Mouse (Mus musculus) C2C12 (cell line): ENCODE measurements at regions not wholly inside any gene's neighbourhood (a gene's known extent, or its start where the extent isn't known, plus 50 kb on each side); places are given as distances from the start of the nearest gene placed in this dataset.

ENCODE experiments used
- H3K27me3 ChIP-seq: one replicate; pipeline ENCODE4 v1.6.1; 2011; ENCODE audit not compliant: control insufficient read depth, insufficient read depth, insufficient read length
- H3K36me3 ChIP-seq: one replicate; pipeline ENCODE4 v1.6.1; 2011; ENCODE audit not compliant: control insufficient read depth, insufficient read depth
- H3K4me3 ChIP-seq: one replicate; pipeline ENCODE4 v1.5.1; 2011; ENCODE audit warnings: mild to moderate bottlenecking, control low read depth; ENCODE audit not compliant: poor library complexity, insufficient read depth, severe bottlenecking
- H3K79me2 ChIP-seq: one replicate; pipeline ENCODE4 v1.6.1; 2011; ENCODE audit not compliant: control insufficient read depth, insufficient read depth
- H3K79me3 ChIP-seq: one replicate; pipeline ENCODE4 v1.6.1; 2011; ENCODE audit warnings: low read depth, control low read depth
- H3ac ChIP-seq: one replicate; pipeline ENCODE3; 2011; ENCODE audit warnings: low read depth; ENCODE audit not compliant: control insufficient read depth, insufficient read length
- CEBPB ChIP-seq: IDR thresholded peaks from one replicate; pipeline ENCODE4 v1.6.1; 2011; ENCODE audit warnings: low read depth, mild to moderate bottlenecking, control low read depth, moderate library complexity
- CTCF ChIP-seq: IDR thresholded peaks from one replicate; pipeline ENCODE4 v1.5.1; 2011; ENCODE audit not compliant: control insufficient read depth, insufficient read depth, insufficient read length
- FOSL1 ChIP-seq: IDR thresholded peaks from one replicate; pipeline ENCODE4 v1.8.0; 2011; ENCODE audit warnings: mild to moderate bottlenecking, low read length; ENCODE audit not compliant: poor library complexity, insufficient read depth, severe bottlenecking
- MAX ChIP-seq: IDR thresholded peaks from one replicate; pipeline ENCODE4 v1.6.1; 2011; ENCODE audit warnings: mild to moderate bottlenecking, control low read depth
- MYOD1 ChIP-seq: IDR thresholded peaks from one replicate; pipeline ENCODE4 v1.6.1; 2011; ENCODE audit warnings: low read depth; ENCODE audit not compliant: control insufficient read depth, insufficient read length
- MYOG ChIP-seq: IDR thresholded peaks from one replicate; pipeline ENCODE4 v1.6.1; 2011; ENCODE audit not compliant: control insufficient read depth, insufficient read length; ENCODE audit errors: extremely low read depth
- USF1 ChIP-seq: IDR thresholded peaks from one replicate; pipeline ENCODE4 v1.6.1; 2011; ENCODE audit warnings: low read depth, mild to moderate bottlenecking, control low read depth, moderate library complexity

DNA sequence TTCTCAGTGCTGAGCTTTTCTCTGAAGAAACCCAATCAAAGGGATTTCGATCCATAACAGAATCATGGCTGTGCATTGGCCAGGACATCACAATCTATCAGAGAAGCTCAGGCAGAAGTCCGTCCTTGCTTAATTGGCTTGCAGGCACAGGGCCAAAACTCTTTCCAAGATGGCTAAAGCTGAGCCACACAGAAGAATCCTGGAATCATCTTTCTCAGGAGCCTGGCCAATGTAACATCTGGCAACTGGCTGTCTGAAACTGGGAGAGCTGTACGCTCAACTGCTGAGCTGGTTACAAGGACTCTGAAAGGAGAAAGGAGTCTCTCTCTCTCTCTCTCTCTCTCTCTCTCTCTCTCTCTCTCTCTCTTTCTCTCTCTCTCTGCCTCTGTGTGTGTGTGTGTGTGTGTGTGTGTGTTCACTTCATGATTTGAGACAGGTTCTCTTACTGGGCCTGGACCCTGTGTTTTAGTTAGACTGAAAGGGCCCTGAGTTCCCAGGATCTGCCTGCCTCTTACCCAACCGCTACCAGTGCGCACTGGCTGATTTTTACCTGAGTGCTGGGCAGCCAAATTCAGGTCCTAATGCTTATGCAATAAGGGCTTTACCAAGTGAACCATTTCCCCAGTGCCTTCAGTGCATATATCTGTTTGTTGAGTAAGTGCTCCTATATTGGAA lies 333.3 kb upstream of the Cwc22 start:
- H3K36me3 ChIP-seq = no peaks in the 10 kb centered on the region
- no peaks in the 10 kb centered on the region for H3K79me2 ChIP-seq
- H3K4me3 ChIP-seq = no peak overlapping the region
- H3K79me3 ChIP-seq = no peaks in the 10 kb centered on the region
- no peaks in the 10 kb centered on the region for H3K27me3 ChIP-seq
- TF ChIP-seq MYOD1 (no peak), FOSL1 (no peak), MAX (no peak), CTCF (no peak), USF1 (no peak), CEBPB (no peak), MYOG (no peak)
- no peak overlapping the region for H3ac ChIP-seq

DNA sequence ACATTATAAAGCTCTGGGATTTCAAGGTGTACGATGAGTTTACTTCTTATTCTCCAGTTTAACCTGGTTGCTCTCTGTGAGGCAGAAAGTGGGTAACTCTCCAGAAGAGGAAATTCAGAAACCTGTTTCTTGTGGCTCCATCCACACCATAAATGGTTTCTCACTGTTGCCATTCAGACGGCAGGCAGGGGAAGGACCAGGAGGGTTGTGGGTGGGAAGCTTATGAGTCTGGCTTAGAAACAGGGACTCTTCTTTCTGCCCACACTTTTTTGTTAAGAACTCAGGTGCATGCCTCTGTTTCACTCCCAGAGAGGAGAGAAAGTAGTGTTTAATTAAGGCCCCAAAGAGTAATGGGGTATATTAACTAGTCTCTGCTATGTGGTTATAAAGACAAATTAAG lies 332.5 kb upstream of the Cwc22 start:
- no peak overlapping the region for H3K4me3 ChIP-seq
- H3K79me3 ChIP-seq = no peaks in the 10 kb centered on the region
- no peaks in the 10 kb centered on the region for H3K27me3 ChIP-seq
- TF ChIP-seq CTCF = no peak
- TF ChIP-seq MYOD1 = no peak
- TF ChIP-seq FOSL1 = no peak
- no peak for TF ChIP-seq USF1
- no peak for TF ChIP-seq MAX
- H3K79me2 ChIP-seq = no peaks in the 10 kb centered on the region
- no peaks in the 10 kb centered on the region for H3K36me3 ChIP-seq
- H3ac ChIP-seq = no peak overlapping the region

DNA sequence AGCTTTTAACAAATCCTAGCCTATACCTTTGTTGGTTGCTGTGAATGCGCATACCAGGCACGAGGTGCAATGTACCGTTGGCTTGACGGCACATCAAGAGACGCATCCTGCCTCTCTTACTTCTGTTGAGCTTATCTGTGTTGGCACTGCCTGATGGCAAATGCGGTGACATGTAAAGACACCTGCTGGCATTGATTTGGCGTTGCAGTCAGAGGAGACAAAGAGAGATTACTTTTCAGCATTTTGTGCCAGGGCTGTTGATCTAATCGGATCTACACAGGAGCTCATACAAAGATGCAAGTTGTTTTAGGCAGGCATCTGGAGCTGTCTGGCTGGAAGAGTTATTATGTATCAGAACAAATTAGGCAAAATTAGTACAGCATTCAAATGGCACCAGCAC lies 331.5 kb upstream of the Cwc22 start:
- Histone ChIP-seq H3K79me3 (no peaks in the 10 kb centered on the region), H3K79me2 (no peaks in the 10 kb centered on the region), H3ac (no peak overlapping the region), H3K4me3 (no peak overlapping the region), H3K36me3 (no peaks in the 10 kb centered on the region), H3K27me3 (no peaks in the 10 kb centered on the region)
- TF ChIP-seq FOSL1 = no peak

DNA sequence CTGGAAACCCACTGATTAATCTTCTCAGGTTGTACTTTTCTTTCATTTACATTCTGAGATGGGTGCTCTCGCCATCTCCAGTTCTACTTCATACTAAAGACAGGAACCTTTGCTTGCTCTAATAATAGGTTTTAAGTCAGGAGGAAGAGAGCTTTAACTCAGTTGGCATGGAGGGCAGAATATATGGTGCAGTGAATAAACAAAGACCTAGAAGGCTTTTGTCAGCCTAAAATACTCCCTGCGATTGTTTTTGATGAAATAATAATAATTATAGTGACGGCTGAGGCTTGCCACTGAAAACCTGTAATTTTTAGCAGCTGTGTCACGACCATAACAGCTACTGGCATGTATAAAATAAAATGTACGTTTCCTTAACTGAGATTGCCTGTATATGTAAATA lies 327.9 kb upstream of the Cwc22 start:
- H3K27me3 ChIP-seq = no peaks in the 10 kb centered on the region
- H3K79me3 ChIP-seq = no peaks in the 10 kb centered on the region
- no peaks in the 10 kb centered on the region for H3K79me2 ChIP-seq
- no peak overlapping the region for H3K4me3 ChIP-seq
- TF ChIP-seq CTCF (no peak), MYOG (no peak), USF1 (no peak), FOSL1 (no peak), MAX (no peak), CEBPB (no peak), MYOD1 (no peak)
- no peak overlapping the region for H3ac ChIP-seq
- no peaks in the 10 kb centered on the region for H3K36me3 ChIP-seq

DNA sequence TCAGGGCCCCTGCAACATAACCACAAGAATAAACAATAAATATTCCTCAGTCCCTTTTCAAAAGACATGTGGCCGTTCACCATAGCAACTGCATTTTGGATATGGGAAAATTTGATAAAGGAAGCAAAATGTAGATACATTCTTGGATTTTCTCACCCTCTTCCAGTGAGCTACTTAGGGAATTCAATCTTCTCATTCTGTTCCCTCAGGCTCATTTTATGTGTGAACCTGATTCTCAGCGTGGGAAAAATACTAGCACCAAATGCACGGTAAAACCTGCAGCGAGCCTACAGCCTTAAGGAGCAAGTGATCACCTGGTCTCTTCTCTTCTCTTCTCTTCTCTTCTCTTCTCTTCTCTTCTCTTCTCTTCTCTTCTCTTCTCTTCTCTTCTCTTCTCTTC lies 322.5 kb upstream of the Cwc22 start:
- H3K79me2 ChIP-seq = no peaks in the 10 kb centered on the region
- TF ChIP-seq MYOD1 (no peak), USF1 (no peak), CTCF (no peak), MAX (no peak), MYOG (no peak), FOSL1 (no peak), CEBPB (no peak)
- no peaks in the 10 kb centered on the region for H3K36me3 ChIP-seq
- no peaks in the 10 kb centered on the region for H3K27me3 ChIP-seq
- no peak overlapping the region for H3K4me3 ChIP-seq
- H3K79me3 ChIP-seq = no peaks in the 10 kb centered on the region
- H3ac ChIP-seq = no peak overlapping the region

DNA sequence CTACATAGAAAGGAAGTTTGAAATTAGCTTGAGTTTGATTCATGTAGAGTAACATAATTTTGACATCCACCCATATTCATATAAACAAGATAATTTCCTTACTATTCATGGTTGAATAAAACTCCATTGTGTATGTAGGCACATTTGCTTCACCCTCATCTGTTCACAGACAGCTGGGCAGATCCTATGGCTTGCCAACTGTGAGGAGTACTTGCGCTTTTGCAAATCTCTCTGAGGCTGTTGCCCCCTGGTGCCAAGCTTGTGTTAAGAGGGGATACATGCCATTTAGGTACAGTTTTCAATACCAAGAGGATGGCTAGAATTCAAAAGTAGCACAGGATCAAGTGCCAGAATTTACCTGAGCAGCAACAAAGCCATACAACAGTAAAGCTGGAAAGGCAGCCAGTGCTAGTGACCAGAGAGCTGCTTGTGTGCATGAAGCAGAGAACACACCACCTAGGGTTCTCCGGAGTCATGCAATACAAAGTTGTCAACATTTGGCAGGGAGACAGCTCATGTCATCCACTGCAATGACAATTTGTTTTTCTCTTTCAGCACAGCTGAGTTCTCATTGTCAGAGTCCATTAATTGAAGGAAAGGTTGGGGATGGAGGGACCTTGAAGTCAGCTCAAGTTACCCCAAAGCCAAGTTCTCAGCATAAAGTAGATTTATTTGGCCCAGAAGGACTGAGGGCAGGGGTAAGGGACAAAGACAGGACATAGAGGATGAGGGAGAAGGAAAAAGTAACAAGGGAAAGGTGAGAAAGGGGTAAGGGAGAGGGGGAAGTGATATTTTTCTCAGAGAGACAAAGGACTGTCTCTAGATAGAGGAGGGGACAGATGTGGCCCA lies 321.6 kb upstream of the Cwc22 start:
- no peaks in the 10 kb centered on the region for H3K27me3 ChIP-seq
- no peaks in the 10 kb centered on the region for H3K79me2 ChIP-seq
- no peak overlapping the region for H3K4me3 ChIP-seq
- H3K79me3 ChIP-seq = no peaks in the 10 kb centered on the region
- H3ac ChIP-seq = no peak overlapping the region
- no peaks in the 10 kb centered on the region for H3K36me3 ChIP-seq
- TF ChIP-seq MYOD1 (no peak), USF1 (no peak), CTCF (no peak), CEBPB (no peak), FOSL1 (no peak), MYOG (no peak), MAX (no peak)
